Mouse (Mus musculus): ENCODE measurements around the gene Actr8.

Actr8 gene

DNA sequence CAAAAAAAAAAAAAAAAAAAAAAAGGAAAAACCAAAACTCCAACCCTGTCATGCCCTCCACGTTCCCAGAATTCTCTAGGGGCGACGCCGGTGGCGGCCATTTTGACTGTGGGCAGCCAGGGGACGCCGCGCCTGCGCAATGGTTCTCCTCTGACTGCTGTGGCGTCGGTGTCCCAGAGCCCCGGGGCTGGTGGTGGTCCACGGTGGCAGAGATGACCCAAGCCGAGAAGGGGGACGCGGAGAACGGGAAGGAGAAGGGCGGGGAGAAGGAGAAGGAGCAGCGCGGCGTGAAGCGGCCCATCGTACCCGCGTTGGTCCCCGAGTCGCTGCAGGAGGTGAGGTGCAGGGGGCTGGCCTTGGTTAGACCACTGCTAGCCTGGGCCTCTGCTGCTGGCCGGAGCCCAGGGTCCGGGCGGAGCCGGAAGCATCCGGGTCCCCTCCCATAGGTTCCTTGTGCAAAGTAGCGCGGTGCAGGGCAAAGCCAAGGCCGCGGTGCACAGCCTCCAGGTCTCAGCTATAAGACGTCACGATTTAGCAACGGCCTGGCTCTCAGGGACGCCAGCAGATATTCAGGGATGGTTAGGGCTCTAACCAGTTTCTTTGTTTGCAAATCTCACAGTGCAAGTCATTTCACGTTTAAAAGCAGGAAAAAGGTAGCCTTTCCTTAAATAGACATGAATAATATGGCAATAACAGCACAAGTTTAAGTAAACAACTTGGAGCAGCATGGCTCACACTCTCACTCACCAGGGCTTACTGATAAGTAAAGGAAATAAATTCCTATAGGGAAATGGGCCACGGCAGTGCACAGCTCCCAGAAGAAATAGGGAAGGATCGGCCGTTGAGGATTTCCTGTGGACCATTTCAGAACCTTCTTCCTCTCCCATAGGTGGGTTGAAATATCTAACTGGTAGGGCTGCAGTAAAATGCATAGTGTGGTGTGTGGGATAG lies at the start of gene Actr8:
TSS of gene Actr8 (plus strand) at position 84 of the 951 bp plus-strand sequence.
- peak; percentile 93 for DNase-seq (ENCODE audit: low spot score)

DNA sequence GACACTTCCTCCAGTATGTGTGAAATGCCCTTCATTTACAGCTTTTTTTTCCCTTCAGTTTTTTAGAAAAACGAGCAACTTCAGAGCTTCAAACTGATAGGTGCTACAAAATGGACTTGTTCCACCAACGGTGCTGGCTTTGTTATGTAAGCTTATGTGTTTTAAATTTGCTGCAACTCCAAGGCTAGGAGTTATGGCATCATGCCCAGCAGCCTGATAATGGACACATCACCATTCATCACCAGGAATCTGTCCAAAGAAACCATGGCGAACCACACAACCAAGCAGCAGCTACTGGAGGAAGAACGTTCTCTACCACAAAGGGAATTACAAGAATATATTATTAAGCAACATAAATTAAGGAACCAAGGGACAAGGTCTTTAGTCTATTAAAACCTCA lies 49.2 kb upstream of the Actr8 start:
- DNase-seq (ENCODE audit: low spot score) = no peak

DNA sequence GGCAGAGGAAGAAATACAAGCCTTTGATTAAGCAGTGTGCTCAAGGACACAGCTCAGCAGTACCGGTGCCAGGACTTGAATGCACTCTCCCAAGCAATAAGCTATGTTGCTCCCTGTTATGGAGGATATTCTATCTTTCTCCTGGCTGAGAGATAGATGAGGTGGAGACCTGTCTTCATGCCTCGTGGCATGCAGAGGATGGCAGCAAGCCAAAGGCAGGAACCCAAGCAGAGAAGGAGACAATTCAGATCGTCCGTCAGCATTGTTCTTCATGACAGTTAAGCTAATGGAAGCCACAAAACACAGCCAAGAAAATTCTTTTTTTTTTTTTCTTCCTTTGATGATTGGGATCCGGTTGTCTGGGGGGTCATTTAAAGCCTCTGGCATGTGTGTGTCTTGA lies 42.6 kb upstream of the Actr8 start:
- DNase-seq (ENCODE audit: low spot score) = no peak

DNA sequence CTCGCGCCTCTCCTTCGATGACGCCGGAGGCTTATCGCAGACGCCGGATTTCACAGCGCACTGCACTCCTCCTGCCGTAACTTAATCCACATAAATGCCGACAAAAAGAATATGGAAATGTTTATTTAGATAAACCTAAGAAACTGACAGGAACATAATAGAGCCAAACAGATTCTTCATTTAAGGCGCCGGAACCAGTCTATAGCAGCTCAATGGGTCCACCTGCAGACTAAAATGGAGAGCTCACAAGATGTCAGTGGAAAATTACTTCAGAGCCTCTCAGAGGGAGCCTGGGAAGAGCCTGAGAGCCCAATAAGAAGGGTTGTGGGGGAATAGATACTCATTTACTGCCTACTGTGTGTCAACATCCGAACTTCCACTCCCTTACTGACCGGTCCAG lies 40.7 kb upstream of the Actr8 start:
- no peak for DNase-seq (ENCODE audit: low spot score)

DNA sequence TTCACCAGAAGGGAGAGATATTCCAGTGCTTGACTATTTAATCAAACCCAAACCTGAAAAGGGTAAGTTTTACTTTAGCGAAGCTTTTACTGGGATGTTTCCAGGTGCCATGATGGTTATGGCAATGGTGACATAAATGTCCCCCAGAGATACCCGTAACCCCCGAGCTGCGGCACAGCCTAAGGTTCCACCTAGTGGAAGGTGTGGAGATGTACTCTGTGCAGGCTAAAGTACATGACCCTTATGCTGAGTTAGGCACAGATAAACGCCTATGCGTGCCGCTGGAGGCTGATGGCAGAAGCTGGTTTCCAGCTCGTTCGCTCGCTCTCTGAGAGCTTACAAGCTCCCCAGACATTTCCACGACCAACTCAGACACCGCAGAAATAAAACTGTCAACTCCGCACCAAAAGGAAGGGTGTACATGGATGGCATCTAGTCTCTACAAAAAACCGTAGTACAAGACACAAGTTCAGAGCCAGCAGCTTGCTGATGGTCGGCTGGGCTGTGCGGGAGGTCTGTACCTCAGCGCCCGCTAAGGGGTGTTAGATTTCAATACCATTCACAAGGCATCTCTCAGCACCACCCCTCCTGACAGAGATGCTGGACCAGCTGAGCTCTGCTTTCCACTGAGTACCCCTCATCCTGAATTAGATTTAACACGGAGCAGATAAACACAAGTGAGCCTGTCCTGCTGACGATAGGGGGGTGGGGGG lies 38.4 kb upstream of the Actr8 start:
- DNase-seq (ENCODE audit: low spot score) = no peak

DNA sequence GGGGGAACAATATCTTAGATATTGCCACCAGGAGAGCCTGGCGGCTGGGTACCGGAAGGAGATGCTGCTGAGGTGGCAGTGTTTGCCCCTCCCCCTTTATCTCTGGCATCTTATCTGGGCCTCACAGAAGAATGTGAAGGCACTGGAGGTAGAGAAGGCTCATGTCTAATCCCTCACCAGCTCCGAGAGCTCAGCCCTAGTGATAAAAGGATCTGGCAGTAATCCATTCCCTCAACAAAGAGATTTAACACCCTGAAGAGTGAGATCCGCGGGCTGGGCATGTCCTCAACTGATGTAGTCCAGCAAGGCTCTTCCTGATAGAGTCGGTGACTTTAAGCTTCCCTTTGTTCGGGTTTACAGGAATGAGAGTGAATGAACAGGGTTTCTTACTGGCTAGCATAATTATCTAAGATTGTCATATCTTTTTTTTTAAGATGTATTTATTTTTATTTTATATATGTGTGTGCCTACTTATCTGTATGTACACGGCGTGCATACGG lies 37.8 kb upstream of the Actr8 start:
- DNase-seq (ENCODE audit: low spot score) = peak; percentile 55

DNA sequence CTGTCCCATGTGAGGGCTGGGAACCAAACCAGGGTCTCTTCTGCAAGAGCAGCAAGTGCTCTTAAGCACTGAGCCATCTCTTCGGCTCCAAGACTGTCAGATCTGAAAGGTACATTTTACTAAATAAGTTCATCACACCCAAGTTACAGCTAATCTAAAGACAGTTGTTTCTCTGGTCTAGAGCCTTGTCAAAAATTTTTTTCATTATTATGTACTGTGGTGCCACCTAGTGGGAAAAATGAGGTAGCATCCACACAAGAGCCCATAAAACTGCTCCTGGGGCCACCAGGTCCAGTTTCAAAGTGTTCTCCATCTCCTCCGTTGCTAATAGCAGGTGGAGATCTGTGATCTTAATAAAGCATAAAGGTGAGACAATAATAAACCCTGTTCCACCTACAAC lies 37.3 kb upstream of the Actr8 start:
- DNase-seq (ENCODE audit: low spot score) = peak; percentile 32

DNA sequence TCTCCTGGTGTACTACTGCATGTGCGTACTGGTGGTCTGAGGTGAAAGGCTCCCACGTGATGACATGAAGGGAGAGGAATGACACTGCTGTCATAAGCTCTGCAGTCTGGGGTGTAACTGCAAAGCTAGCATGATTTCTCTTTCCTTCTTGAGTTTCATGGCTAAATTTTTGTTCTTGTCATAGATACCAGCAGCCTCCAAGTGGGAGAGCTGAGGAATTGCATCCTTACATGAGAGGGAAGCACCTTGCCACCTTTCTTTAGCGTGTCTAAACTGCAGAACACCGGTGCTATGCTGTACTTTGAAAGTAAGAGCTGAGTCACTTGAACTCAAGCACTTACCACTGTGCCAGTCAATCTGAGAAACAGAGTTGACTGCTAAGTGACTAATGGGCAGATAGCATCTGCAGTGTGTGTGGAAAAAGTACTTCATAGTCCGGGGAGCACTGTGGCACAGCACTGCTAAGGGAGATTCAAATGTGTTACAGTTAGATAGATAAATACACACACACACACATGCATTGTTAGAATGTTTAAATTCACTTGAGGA lies 31.3 kb upstream of the Actr8 start:
- DNase-seq (ENCODE audit: low spot score) = no peak

DNA sequence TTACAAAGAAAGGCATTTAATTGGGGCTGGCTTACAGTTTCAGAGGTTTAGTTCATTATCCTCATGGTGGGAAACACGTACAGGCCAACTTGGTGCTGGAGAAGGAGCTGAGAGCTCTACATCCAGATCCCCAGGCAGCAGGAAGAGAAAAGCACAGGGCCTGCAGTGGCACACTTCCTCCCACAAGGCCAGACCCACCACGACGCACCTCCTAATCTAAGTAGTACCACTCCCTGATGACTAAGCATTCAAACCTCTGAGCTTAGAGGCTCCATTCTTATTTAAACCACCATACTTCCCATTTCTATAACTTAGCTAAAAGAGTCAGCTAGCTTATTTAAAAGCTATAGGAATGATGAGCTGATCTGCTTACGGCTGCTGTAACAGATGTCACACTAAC lies 27.3 kb upstream of the Actr8 start:
- DNase-seq (ENCODE audit: low spot score) = no peak

DNA sequence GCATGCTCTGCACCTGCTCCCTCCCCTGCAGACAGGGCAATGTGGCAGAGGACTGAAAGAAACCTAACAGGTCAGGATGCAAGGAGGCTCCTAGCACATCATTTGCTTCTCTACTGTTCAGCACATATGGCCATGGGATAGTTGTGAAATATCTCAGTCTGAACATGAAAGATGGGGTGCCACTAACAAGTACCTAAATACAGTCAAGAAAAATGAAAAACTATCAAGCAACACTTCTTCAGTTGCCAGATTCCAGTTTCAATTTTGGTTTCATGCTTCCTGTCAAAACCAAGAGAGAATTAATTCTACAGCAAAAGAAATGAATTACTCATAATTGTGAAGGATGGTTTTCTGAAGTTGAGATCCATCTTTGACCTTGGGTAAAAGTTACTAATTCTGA lies 20.7 kb upstream of the Actr8 start:
- no peak for DNase-seq (ENCODE audit: low spot score)

DNA sequence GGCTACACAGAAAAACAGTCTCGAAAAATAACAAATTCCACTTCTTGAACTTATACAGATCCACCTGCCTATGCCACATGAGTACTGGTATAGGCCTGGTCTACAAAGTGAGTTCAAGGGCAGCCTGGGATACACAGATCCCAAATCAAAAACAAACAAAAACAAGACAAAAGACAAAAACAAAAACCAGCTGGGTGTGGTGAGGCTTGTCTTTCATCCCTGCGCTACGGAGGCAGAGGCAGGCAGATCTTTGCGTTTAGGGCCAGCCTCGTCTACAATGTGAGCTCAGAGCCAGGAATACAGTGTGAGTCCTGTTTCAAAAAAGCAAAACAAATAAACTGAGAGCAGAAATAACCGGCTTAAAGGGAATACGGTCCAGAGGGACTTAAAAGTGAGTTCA lies 10.5 kb upstream of the Actr8 start:
- peak; percentile 11 for DNase-seq (ENCODE audit: low spot score)

DNA sequence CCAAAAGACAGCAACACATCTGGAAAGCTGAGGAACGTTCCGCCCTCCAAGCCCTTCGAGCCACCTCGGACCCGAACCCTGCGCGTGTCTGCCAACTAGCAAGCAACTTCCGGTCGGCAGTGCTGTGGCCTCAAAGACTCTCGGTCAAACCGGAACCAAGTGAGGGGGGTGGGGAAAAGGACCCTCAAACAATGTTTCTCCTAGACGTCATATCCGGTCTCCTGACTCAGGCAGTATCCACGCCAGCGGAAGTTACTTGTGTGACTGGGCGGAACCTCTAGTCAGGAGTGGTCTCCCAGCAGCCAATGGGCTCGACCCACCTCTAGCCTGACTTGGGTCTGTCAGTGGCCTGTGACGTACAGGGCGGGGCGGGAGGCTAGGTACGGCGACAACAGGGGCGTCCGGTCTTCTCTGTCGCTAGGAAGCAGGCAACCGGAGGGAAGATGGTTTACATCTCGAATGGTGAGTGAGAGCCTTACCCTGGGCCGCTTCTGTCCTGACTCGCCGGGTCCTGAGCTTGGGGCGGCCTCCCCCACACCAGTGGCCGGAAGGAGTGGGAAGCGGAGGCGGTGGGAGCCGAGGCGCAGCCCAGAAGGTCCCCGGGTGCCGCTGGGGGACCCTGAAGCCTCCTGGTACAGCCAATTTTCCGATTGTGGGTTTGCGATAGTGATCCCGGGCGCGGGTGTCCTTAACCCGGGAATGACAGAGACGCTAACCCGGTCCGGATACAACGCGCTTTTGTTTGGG lies 9.9 kb upstream of the Actr8 start, which contains the start of gene Selenok:
TSS of gene Selenok (plus strand) at position 234 of the 747 bp plus-strand sequence.
- peak; percentile 97 for DNase-seq (ENCODE audit: low spot score)

DNA sequence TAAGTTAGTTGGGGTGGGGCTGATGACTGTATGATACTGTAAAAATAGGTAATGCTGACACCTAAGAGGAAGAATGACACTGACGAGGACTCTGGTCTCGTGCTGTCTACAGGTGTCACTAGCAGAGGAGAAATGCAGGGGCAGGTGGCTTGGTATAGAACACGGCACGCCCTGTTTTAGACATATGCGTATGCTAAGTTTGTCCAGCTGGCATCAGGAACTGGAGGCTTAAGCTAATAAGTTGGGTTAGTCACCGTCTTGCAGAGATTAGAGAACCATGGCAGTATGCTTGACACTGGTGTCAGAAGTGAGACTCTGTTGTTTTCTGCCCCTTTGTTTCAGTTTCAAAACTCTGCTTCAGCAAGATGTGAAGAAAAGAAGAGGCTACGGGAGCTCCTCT lies 6.7 kb upstream of the Actr8 start:
- DNase-seq (ENCODE audit: low spot score) = no peak

DNA sequence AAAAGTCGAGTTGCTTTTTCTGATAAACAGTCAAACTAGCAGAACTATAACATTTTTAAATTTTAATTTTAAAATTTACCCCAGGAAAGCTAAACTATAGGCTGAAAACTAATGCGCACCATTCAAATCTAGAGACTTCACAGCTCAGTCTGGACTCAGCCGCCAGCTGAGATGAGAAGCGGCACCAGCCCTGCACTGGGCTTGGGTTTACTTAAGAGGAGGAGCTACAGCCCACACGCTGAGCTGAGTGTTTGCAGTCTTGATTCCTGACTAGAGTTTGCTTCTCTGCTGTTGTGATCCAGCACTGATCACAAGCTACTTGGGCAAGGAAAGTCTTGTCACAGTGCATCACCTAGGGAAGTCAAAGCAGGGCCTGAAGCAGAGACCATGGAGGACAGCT lies 6.1 kb upstream of the Actr8 start:
- no peak for DNase-seq (ENCODE audit: low spot score)

DNA sequence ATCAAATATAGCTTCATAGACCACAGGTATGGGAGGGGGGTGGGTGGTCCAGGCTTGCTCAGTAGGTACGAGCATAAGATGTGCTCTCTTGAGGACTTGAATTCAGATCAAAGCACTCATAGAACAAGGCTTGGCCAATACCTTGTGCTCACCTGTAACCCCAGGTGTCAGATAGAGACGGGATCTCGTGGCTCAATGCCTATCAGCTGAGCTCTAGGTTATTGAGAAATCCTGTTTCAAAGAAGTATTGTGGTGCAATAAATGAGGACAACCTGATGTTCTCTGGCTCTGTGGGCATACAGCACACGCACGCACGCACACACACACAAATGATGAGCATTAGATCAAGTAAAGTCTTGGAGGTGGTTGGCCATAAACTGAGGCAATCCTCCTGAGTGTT lies 1.2 kb upstream of the Actr8 start:
- DNase-seq (ENCODE audit: low spot score) = no peak

DNA sequence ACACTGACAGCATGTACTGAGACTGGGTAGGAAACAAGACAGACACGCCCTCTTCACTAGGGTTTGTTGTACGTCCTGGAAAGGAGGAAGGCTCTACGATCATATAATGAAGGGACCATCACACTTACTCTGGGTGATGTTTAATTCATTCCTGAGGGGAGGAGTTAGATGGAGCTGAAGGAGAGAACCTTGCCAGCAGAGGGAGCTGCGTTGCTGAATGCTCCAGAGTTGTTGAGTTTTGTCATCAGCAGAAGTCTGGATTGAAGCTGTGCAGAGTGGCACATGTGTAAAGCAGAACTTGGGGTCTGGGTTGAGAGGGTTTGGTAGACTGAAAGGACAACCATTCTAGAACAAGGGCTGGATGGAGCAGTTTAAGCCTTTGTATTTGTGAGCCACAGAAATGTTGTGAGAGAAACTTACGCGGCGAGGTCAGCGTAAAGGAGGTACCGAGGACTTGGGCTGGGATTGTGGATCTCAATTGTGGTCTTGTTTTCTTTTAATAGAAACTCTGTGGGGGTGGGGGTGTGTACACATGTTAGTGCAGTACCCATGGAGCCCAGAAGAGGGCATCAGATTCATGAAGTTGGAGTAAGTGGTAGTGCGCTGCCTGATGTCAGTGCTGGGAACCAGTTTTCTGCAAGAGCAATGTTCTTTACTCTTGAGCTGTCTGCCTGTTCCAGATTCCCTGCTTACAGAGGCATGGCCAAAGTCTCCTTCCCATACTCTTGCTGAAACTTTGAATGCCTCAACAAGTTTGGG lies 2.5 kb downstream of the Actr8 start:
- no peak for DNase-seq (ENCODE audit: low spot score)

DNA sequence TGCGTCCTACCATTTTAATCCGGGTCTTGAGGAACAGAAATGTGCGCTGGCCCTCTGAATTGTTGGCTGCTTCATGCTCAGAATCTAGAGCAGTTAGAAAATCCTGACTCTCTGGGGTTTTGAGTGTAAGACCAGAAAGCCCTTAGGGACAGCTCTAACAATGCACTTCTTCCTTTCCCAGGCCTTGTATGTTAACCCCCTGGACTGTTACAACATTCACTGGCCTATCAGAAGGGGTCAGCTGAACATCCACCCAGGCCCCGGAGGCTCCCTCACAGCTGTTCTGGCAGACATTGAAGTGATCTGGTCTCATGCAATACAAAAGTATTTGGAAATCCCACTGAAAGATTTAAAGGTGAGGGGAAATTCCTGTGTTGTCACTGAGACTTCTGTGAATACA lies 8.0 kb downstream of the Actr8 start:
- no peak for DNase-seq (ENCODE audit: low spot score)

DNA sequence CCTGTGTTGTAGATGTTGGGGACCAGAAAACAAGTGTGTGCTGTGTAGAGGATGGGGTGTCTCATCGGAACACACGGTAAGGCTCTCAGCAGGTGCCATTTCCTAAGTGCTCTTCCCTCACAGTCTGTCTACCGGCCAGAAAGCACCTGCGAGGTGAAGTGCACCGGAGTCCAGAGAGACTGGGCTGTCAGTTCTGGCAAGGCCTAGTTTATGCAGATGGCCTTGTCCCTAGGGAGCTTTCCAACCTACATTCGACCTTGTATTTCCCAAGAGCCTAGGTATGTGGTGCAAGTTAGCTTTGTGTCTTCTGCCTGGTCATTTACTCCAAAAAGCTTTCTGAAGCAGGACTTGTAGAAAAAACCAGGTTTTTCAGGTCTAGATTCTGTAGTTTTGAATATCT lies 9.1 kb downstream of the Actr8 start:
- no peak for DNase-seq (ENCODE audit: low spot score)

DNA sequence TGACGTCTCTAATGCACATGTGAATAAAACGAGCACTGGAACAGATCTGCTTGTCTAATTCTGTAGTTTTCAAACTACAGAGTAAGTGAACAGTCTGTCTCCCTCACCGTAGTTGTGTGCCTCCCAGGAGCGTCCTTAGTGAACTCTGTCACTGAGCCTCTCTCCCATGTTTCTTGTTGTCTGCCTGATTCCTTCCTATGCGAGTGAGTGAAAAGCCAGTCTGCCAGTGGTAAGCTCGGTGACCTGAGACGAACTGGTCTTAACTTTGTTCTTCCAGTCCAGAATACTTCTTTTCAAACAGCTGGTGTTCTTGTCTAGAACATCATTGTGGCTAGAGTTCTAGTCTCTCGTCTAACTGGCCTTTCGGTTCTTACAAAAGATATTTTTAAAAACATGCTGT lies 9.6 kb downstream of the Actr8 start:
- DNase-seq (ENCODE audit: low spot score) = no peak

DNA sequence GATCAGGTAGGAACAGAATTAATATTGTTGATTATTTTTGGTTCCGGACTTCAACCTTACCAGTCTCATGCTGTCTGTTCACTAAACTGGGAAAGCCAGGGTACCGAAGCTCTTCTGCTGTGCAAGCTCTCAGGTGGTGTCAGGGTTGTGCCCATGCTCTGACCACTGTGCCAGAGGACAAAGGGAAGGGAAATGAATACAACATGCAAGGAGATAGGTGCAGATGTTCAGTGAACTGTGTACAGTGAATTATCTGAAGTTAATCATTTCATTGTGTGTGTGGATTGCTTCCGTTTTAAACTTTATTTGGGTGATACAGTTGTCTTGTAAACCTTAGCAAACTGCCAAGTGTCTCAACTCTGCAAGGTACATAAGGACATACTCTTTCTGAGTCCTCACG lies 10.2 kb downstream of the Actr8 start:
- DNase-seq (ENCODE audit: low spot score) = no peak

DNA sequence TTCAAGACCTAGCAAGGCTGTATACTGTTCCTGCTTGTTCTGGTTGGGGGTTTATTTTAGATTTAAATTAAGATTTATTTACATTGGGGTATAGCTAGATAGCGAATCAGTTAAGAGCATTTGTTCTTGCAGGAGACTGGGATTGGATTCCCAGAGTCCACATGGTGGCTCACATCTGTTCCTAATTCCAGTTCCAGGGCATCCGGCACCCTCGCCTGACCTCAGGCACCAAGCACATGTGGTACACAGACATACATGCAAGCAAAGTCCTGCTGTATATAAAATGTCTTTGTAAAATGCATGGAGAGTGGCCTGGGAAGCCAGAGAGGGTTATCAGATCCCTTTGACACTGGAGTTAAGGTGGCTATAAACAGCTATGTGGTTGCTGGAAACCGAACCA lies 16.8 kb downstream of the Actr8 start:
- DNase-seq (ENCODE audit: low spot score) = no peak
